Comparison of ENCODE assay signal across 8 mouse cellular contexts in the genomic region with DNA sequence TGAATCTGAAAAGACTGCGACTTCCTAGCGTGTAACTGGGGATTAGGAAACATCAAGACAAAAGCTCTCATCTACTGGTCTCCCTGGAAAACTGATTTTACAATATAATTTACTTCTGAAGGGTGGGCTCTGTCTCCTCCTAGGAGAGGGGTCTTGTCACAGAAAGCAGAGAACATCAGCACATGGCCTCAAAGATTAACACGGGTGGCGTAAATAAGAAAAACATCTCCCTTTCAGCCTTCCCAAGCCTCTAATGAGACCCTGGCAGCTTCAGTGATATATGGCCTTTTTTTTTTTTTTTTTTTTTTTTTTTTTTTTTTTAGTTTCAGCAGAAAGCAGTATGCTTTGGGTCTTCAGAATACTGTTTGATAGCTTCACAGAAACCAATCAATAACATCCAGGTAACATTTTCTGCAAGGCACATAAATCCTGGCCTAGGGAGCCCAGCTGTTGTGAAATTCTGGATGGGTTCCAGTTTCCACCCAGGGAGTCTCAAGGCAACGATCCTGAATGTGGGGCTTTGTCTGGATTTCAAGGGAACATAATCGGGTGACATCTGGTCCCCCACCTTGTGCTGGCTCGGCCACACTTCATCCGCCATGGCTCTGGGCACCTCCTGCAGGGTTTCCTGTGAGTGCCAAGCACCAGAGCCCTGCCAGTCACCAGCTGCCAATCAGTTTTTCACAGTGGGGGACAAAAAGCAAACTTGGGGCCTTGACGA.
DNase-seq lines count a peak whose midpoint lies in the region; ATAC-seq and TF ChIP-seq lines count a peak whose summit lies in the region.

No protein-coding gene starts in this region.

- peak; percentile 75 for ATAC-seq in neural tube, embryonic 15.5 days (ENCODE audit: low FRiP score)
- ATAC-seq in liver, embryonic 11.5 days (replicated peaks; ENCODE audit: low FRiP score) = no peak

- no peak for TF ChIP-seq POLR2A in lung, adult 2 months (IDR thresholded peaks at IDR 0.05; ENCODE audit: borderline replicate concordance, extremely low read depth, low read depth, low read length)

- no peaks in the 10 kb centered on the region for H3K27me3 ChIP-seq in neural tube, embryonic 15.5 days (replicated peaks)
- H3K27me3 ChIP-seq in liver, embryonic 11.5 days (replicated peaks; ENCODE audit: control insufficient read depth, insufficient read depth, low read length) = no peaks in the 10 kb centered on the region

- H3K9me3 ChIP-seq in neural tube, embryonic 15.5 days (replicated peaks) = no peaks in the 10 kb centered on the region
- no peaks in the 10 kb centered on the region for H3K9me3 ChIP-seq in liver, embryonic 11.5 days (ENCODE audit: control insufficient read depth, low read length)

- 0 out of 2 replicates have a peak overlapping the region, but pooled peaks have one; percentile 9 for H3K4me2 ChIP-seq in neural tube, embryonic 15.5 days
- H3K4me2 ChIP-seq in liver, embryonic 11.5 days = no peak overlapping the region

- no peak overlapping the region for H3K9ac ChIP-seq in neural tube, embryonic 15.5 days (replicated peaks)
- H3K9ac ChIP-seq in liver, embryonic 11.5 days (ENCODE audit: low read depth, low read length) = no peak overlapping the region

- peak; percentile 15 for DNase-seq in lung, postnatal 14 days
- no peak for DNase-seq in lung, adult 2 months
- DNase-seq in cerebellum, postnatal 10 days = peak; percentile 95 to 97
- peak; percentile 66 for DNase-seq in forelimb bud, embryonic 11.5 days (ENCODE audit: low read depth, low spot score)
- peak; percentile 3 to 6 for DNase-seq in kidney, postnatal 36 days
- DNase-seq in spleen, postnatal 4 days (ENCODE audit: low spot score in 2 of 2) = no peak
- no peak for DNase-seq in liver, embryonic 11.5 days (ENCODE audit: low spot score)

- H3K4me3 ChIP-seq in lung, adult 2 months (replicated peaks; ENCODE audit: extremely low read depth, low read depth, low read length) = no peak overlapping the region
- H3K4me3 ChIP-seq in neural tube, embryonic 15.5 days (replicated peaks) = no peak overlapping the region
- H3K4me3 ChIP-seq in liver, embryonic 11.5 days (ENCODE audit: low read depth, low read length) = no peak overlapping the region

- H3K27ac ChIP-seq in neural tube, embryonic 15.5 days (replicated peaks) = peak overlapping the region; percentile 68
- no peak overlapping the region for H3K27ac ChIP-seq in liver, embryonic 11.5 days (ENCODE audit: low read depth, low read length)

- no peaks in the 10 kb centered on the region for H3K4me1 ChIP-seq in lung, adult 2 months (ENCODE audit: control insufficient read depth, insufficient read depth, low read length)
- peaks cover 19% of the 10 kb centered on the region for H3K4me1 ChIP-seq in neural tube, embryonic 15.5 days
- no peaks in the 10 kb centered on the region for H3K4me1 ChIP-seq in liver, embryonic 11.5 days (replicated peaks; ENCODE audit: control insufficient read depth, insufficient read depth, low read length)

- H3K36me3 ChIP-seq in neural tube, embryonic 15.5 days = no peaks in the 10 kb centered on the region
- no peaks in the 10 kb centered on the region for H3K36me3 ChIP-seq in liver, embryonic 11.5 days (ENCODE audit: control insufficient read depth, insufficient read depth, low read length)

- WGBS in lung, adult 2 months = 58% methylated on average over 9 of the region's 9 CpGs
- 10% methylated on average over 9 of the region's 9 CpGs for WGBS in neural tube, embryonic 15.5 days
- WGBS in liver, embryonic 11.5 days = 73% methylated on average over 9 of the region's 9 CpGs

- no peak for TF ChIP-seq CTCF in lung, adult 2 months (IDR thresholded peaks at IDR 0.05; ENCODE audit: insufficient read depth, low read length)

Comparison
In these comparisons a context has a peak if more than half of its experiments do, and no peak if none do; other contexts are left out.
1. DNase-seq: peak in lung, postnatal 14 days (single experiment), cerebellum, postnatal 10 days (2 of 2), forelimb bud, embryonic 11.5 days (single experiment) and kidney, postnatal 36 days (2 of 2); none in lung, adult 2 months (single experiment), spleen, postnatal 4 days (0 of 2) and liver, embryonic 11.5 days (single experiment).